Mouse (Mus musculus): ENCODE measurements at regions not wholly inside any gene's neighbourhood (a gene's known extent, or its start where the extent isn't known, plus 50 kb on each side); places are given as distances from the start of the nearest gene placed in this dataset.

- Histone ChIP-seq H3K4me1 (ENCODE audit: insufficient read depth) (no peaks in the 10 kb centered on the region), H3K9ac (no peak overlapping the region), H3K36me3 (ENCODE audit: insufficient read depth) (no peaks in the 10 kb centered on the region), H3K27ac (ENCODE audit: low read depth, low read length) (no peak overlapping the region), H3K4me3 (ENCODE audit: low read depth, low read length) (no peak overlapping the region), H3K4me2 (ENCODE audit: low read depth) (no peak overlapping the region), H3K9me3 (ENCODE audit: low read length) (no peaks in the 10 kb centered on the region), H3K27me3 (ENCODE audit: insufficient read depth, low read length) (no peaks in the 10 kb centered on the region)
- WGBS: 91% methylated on average over 2 of the region's 2 CpGs
- TF ChIP-seq CTCF (IDR thresholded peaks at IDR 0.05; ENCODE audit: low read depth): peak; percentile 58
- peak; percentile 24 for DNase-seq
- ATAC-seq: no peak
Observed at GRCm38 (mm10) chr17:94553400-94553799, 196.4 kb downstream of the Mettl4 start.

GRCm38 (mm10) chr17:94528765-94529164, 221.1 kb downstream of the Mettl4 start:
- Histone ChIP-seq H3K4me3 (ENCODE audit: low read depth, low read length) (no peak overlapping the region), H3K4me1 (ENCODE audit: insufficient read depth) (no peaks in the 10 kb centered on the region), H3K4me2 (ENCODE audit: low read depth) (no peak overlapping the region), H3K27me3 (ENCODE audit: insufficient read depth, low read length) (no peaks in the 10 kb centered on the region), H3K27ac (ENCODE audit: low read depth, low read length) (no peak overlapping the region), H3K9me3 (ENCODE audit: low read length) (no peaks in the 10 kb centered on the region), H3K36me3 (ENCODE audit: insufficient read depth) (no peaks in the 10 kb centered on the region), H3K9ac (no peak overlapping the region)
- DNase-seq (peak; percentile 26), ATAC-seq (peak; percentile 67; the same call in 1 of the 2 replicates)
- WGBS: 56% methylated on average over 2 of the region's 2 CpGs
- TF ChIP-seq CTCF (IDR thresholded peaks at IDR 0.05; ENCODE audit: low read depth): no peak
